Mouse (Mus musculus) ZHBTc4 (cell line): ENCODE data around the gene Mettl1.
A peak's percentile ranks its signal among the peaks of the same experiment; 100 is the strongest.

Source experiments
- DNase-seq: peaks from one replicate; pipeline ENCODE4 v3.0.0-alpha.2; 2011; ENCODE audit warnings: low read depth, low spot score

Mettl1 gene

GRCm38 (mm10) chr10:127041274-127041766 is at the start of gene Mettl1, which contains the start of gene Eef1akmt3:
Gene Mettl1 (plus strand): TSS chr10:127041414.
Gene Eef1akmt3 (minus strand): TSS chr10:127041513.
- DNase-seq, result peak; percentile 38

- no peak for DNase-seq
Measured at GRCm38 (mm10) chr10:126991676-126992075, 49.5 kb upstream of the Mettl1 start.

GRCm38 (mm10) chr10:126993621-126994020 is 47.6 kb upstream of the Mettl1 start:
- no peak for DNase-seq

DNA sequence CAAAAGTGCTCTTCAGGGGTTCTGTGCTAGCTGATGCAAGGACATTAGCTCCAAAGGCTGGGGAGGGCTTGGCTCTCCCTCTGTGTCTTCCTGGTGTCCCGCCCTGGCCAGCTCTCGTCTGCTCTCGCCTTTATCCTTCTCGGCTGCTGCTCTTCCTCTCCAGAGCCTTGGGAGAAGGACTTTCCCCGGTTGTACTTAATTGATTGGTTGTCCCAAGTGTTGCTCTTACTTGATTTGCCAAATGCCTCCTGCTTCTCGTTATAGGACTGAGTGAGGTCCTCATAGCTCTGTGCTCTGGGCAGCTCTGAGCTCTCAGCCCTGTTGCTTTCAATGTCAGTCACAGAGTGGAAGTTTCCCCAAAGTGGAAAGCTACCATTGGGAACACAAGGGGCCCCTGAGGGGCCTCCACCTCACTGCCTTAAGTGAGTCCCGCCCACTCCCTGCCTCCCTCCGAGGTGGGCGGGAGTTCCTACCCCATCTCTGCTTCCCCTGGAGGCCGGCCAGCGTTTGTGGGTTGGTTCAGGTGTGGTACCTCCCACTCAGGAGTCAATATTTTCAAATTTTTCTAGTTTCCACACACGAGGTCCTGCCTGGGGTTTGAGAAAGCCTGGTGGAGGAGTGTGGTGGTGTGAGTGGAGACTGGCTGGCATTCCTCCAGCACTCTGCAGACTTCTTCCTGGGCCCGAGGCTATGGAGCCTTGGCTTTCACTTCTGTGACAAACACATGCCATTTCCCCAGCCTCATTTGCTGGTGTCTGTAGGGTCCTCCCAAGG is 43.7 kb upstream of the Mettl1 start:
- no peak for DNase-seq

DNA sequence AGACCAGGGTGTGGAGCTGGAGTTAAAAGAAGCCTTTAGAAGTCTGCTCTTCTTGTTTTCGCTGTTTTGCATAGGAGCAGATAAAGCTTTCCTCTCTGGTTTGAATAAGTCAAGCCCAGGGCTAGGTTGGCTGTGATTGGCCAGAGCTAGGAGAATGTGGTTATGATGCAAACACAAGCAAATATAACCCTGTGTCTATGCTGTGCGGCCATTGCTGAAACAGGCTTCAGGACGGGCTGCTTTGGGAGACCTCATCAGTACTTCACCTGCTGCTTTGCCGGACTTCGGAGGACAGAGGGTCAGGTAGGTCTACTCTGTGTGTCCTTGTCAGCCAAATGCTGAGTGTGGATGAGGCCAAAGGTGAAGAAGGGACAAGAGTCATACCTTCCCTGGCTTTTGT is 40.7 kb upstream of the Mettl1 start, which contains the start of gene Avil:
Avil (plus strand) TSS at position 181 of the 400 bp plus-strand sequence.
- DNase-seq, result no peak

DNA sequence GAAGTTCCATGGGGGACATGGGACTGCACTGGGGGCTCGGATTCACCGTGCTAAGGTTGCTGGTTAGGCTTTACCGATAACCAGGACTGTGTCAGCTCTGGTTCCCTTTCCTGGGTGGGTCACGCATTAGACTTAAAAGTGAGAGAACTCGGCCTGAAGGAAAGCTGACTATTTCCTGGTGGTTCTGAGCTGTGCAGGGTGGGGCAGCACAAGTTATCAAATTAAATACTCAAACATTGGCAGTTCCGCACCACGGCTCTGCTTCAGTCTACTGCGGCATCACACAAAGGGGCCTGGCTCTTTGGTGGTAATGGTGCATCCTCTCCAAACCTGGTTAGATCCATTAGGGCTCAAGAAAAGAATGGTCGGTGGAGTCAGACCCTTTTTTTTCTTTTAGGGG is 39.9 kb upstream of the Mettl1 start:
- no peak for DNase-seq

GRCm38 (mm10) chr10:127002056-127002455 is 39.2 kb upstream of the Mettl1 start:
- DNase-seq, result no peak

- no peak for DNase-seq
Measured at GRCm38 (mm10) chr10:127002765-127003164, 38.4 kb upstream of the Mettl1 start.

- DNase-seq, result no peak
Measured at GRCm38 (mm10) chr10:127003334-127003733, 37.9 kb upstream of the Mettl1 start.

DNA sequence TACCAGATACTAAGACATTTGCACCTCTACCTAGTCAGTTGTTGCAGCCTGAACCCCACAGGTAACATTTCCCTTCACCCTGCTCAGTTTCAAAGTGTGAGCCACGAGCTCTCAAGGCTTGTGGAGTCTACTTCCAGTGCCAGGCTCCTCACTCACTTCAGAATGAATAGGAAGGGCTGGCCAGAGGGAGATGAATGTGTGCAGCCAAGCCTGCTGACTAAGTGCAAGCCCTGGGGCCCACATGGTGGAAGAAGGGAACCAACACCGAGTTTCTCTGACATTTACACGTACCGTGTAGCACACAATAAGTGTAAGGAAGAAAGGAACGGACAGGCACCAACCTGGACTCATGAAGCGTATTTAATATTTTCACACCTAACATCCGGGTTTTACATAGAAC is 37.4 kb upstream of the Mettl1 start:
- no peak for DNase-seq

DNA sequence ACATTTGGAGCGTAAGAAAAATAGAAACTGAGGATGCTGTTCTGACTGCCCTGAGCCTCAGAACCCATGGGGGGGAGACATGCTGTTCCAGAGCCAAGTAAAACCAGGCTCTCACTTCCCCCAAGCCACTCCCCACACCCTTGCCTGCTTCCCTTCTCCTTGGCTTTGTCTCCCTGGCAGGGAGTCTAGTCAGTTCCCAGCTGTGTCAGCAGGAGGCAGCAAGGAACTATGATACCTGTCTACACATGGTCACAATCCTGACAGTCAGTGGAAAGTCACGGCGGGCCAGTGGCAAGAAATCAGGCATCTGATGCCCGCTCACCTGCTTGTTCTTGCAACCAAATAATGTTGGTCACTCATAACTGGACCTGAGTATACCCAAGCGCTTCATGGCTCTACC is 24.7 kb upstream of the Mettl1 start:
- DNase-seq, result peak; percentile 82

- no peak for DNase-seq
Measured at GRCm38 (mm10) chr10:127017071-127017470, 24.1 kb upstream of the Mettl1 start.

DNA sequence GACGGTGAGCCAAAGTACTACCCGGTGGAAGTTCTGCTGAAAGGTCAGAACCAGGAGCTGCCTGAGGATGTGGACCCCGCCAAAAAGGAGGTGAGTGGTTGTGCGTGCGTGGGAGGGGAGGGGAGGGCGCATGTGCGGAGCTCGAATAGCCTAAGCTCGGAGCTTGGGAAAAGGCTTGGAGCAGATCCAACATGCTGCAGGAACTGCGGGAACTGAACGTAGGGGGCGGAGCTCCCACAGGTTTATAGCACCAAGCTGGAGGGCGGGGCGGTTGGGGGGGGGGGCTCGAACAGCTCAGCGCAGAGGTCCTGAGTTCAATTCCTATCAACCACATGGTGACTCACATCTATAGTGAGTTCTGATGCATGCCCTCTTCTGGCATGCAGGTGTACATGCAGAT is 22.8 kb upstream of the Mettl1 start:
- peak; percentile 61 for DNase-seq

DNA sequence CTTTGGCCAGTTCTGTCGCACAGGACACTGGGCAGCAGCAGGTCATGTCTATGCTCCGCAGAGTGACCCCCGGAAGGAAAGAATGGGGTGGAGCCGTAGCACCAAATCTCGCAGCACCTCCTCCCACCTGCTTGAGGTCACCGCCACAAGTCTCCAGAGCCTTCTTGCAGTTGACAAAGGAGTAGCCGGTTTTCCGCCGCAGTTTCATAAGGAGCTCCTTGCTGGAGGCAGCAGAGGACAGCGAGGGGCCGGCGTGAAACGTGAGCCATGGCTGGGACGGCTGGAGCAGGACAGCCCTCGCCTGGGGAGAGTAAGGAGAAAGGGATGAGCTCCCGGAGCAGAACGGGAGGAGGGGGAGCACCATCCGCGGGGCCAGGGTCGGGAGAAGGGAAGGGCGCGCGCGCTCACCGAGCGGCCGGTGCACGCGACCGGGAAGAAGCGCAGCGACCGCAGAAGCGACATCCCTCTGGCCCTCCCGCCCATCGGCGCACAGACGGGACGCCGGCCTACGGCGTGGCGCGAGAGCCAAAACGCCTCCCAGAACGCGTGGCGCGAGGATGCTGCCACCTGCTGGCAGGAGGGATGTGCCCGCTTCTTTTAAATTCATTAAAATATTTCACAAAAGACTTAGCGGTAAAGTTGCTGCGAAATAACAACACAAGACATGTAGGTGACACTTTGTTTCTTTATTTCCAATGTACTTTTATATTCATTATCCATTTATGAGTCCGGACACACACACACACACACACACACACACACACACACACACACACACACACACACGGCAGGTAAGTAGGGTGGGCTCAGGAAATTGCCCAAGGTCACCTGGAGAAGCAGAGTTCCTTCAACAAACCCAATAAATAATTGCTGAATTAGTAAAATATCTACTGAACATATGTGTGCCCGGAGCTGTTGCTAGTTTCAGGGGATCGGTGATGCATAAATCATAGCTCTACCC is 10.6 kb upstream of the Mettl1 start, which contains the start of gene Tsfm:
Tsfm (minus strand) TSS at position 505 of the 961 bp plus-strand sequence.
- DNase-seq, result peak; percentile 96

DNA sequence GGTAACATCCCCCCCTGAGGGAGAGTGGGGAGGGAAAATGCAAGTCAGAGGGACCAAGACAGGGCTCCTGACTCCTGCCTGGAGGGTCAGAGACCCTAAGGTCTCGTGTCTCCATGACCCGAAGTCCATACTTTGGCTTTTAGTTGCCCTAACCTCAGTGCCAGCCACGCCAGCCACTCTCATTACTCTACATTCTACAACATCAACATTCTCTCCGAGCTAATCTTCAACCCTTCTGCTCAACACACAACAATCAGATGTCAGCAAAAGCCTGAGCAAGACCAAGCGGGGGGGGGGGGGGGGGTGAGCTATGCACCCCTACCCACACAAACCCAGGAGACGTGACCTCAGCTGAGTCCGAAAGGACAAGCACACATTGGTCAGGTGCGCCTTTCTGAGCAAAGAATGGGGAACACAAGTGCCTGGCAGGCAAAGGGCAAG is 7.9 kb upstream of the Mettl1 start:
- no peak for DNase-seq

DNA sequence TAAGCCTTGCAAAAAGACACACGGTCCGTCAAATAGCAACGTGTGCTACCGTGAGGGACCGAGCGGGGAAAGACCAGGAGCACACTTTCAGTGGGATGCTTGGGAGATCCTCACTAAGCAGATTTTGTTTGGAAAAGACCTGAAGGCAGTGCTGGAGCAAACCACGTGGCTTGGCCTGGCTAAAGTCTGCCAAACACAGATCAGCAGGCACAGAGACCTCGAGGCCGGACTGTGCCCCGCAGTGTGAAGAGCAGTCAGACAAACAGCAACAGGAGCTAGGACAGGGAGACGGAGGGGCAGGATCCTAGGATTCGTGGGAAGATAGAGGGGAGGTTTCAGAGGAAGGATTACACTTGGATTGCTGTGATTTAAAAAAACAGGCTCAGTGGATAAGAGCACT is 4.9 kb upstream of the Mettl1 start:
- no peak for DNase-seq

- peak; percentile 34 for DNase-seq
Measured at GRCm38 (mm10) chr10:127037641-127038040, 3.6 kb upstream of the Mettl1 start.

- no peak for DNase-seq
Measured at GRCm38 (mm10) chr10:127040569-127041214, 522 bp upstream of the Mettl1 start.

DNA sequence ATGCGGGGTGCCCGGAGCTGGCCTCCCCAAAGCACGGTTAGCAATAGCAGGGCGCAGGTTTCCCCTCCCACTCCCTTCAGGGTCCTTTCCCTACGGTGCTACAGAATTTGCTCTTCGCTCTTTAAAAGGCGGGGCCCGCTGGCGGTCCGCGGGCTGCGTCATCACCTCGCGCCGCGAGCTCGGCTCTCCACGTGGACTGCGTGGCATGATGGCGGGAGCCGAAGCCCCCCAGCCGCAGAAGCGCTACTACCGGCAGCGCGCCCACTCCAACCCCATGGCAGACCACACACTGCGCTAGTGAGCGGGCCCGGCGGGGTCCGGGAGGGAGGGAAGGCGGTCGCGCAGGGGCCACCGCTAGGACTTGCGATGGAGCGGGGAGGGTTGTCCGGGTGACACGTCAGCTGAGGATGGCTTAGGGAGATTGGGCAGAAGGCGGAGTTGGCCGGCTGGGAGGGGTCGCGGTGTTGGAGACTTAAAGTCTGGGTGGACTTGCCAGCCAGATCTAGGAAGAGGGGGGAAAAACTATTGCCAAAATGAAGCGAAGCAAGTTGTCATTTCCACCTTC is 642 bp downstream of the Mettl1 start:
- peak; percentile 96 for DNase-seq

GRCm38 (mm10) chr10:127042468-127043115 is 1.4 kb downstream of the Mettl1 start:
- no peak for DNase-seq

DNA sequence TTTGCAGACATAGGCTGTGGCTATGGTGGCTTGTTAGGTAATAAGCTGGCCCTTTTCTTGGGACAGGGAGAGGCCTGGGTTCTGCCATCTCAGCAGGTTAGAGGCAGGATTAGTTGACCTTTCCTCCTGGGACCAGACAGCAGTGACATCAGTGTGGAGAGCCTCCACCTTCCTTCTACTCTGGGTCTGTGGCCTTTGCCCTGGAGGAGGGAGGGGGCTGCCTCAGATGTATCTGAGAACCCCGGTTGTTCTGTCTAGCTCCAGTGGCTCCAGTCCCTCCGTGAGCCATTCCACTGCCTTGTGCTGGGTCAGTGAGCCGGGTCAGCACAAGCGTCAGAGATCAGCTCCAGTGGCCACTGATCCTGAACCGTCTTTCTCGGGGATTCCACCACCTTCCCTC is 2.0 kb downstream of the Mettl1 start:
- no peak for DNase-seq
